Mouse (Mus musculus): Measurements from ENCODE around the gene Ptprcap. TPM values are rescaled to one million over a fixed set of nuclear protein-coding genes. Genes with fewer than 3 reads are reported as not detected.

Ptprcap gene
- polyA plus RNA-seq, 1 experiment from 2014 or later, result 0.92 TPM

GRCm38 (mm10) chr19:4181892-4182291 is 28.5 kb downstream of the Ptprcap start:
- WGBS, result 45% methylated on average over 3 of the region's 3 CpGs

DNA sequence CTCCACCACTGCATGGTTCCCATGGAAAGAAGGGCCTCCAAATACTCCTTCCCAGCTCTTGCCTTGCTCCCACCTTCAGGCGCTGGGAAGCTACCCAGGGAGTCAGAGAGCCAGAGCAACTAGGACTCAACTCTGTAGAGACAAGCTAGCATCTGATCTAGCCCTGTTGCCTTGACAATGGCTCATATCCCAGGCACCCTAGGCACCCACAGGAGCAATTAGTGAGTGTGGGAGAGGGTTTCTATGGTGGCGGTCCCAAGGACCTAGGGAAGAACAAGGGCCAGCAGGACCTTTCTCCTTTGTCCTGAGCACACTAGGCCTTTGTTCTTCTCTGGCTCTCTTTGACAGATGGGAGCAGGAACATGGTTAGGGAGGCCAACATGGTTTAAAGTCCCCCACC is 30.3 kb downstream of the Ptprcap start:
- no peak overlapping the region for H3K4me2 ChIP-seq (ENCODE audit: low read depth)
- H3K36me3 ChIP-seq (ENCODE audit: control insufficient read depth, insufficient read depth, low read length), result no peaks in the 10 kb centered on the region
- WGBS, result 74% methylated on average over 2 of the region's 2 CpGs
- H3K27ac ChIP-seq (ENCODE audit: low read depth, low read length), result no peak overlapping the region
- no peaks in the 10 kb centered on the region for H3K9me3 ChIP-seq (ENCODE audit: control insufficient read depth, low read length)
- ATAC-seq (ENCODE audit: insufficient read depth, low FRiP score, low TSS enrichment) (no peak), DNase-seq (ENCODE audit: low spot score) (no peak)
- peaks cover 6% of the 10 kb centered on the region for H3K4me1 ChIP-seq (ENCODE audit: control insufficient read depth, insufficient read depth, low read length)
- no peak overlapping the region for H3K9ac ChIP-seq (ENCODE audit: low read length)
- H3K4me3 ChIP-seq (ENCODE audit: low read depth, low read length), result no peak overlapping the region
- H3K27me3 ChIP-seq (ENCODE audit: control insufficient read depth, insufficient read depth, low read length), result no peaks in the 10 kb centered on the region

More at GRCm38 (mm10) chr19:4181892-4182291, 28.5 kb downstream of the Ptprcap start:
- no peak overlapping the region for H3K4me3 ChIP-seq (ENCODE audit: low read depth, low read length)
- H3K9me3 ChIP-seq (ENCODE audit: control insufficient read depth, low read length), result no peaks in the 10 kb centered on the region
- DNase-seq (ENCODE audit: low spot score) (no peak), ATAC-seq (ENCODE audit: insufficient read depth, low FRiP score, low TSS enrichment) (no peak)
- no peaks in the 10 kb centered on the region for H3K27me3 ChIP-seq (ENCODE audit: control insufficient read depth, insufficient read depth, low read length)
- H3K4me2 ChIP-seq (ENCODE audit: low read depth), result no peak overlapping the region
- H3K4me1 ChIP-seq (ENCODE audit: control insufficient read depth, insufficient read depth, low read length), result peaks cover 6% of the 10 kb centered on the region
- H3K27ac ChIP-seq (ENCODE audit: low read depth, low read length), result no peak overlapping the region
- H3K36me3 ChIP-seq (ENCODE audit: control insufficient read depth, insufficient read depth, low read length), result no peaks in the 10 kb centered on the region
- no peak overlapping the region for H3K9ac ChIP-seq (ENCODE audit: low read length)

DNA sequence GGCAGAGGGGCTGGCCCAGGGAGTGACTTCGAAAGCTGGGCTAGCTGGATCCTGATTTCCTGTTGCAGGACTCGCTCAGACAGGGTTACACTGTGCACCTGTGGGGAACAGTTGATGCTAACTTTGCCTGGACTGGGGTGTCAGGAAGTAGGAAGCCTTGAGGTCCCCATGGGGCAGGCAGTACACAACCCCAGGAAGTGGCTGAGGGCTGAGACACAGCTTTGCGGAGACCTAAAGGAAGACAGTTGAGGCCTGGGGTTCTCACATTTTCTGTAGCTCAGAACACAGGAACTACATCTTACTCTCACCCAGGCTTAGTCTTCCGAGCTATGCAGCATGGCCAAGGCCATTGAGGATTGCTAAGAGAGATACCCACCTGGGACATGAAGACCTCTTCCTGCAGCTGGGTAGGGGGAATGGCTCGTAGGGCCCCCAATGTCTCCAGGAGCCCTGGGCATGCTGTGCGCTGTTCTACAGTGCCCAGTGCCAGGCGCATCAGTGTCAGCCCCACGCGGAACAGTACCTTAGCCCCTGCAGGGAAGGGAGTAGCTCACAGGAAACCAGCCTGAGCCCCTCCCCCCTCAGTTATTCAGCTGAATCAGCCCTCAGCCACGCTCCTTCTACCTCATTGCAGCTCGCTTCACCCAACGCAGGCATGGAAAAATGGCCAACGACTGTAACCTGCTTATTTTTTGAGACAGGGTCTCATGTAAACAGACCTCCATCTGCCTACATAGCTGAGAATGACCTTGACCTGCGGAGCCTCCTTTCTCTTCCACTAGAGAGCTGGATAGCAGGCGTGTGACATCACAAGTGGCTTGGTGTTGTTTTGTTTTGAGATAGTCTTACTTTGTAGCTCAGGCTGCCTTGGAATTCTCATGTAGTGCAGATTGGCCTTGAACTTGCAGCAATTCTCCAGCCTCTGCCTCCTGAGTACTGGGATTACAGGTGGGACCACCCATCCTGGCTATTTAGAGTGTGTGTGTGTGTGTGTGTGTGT is 31.9 kb downstream of the Ptprcap start:
- no peaks in the 10 kb centered on the region for H3K27me3 ChIP-seq (ENCODE audit: control insufficient read depth, insufficient read depth, low read length)
- DNase-seq (ENCODE audit: low spot score) (no peak), ATAC-seq (ENCODE audit: insufficient read depth, low FRiP score, low TSS enrichment) (no peak)
- H3K36me3 ChIP-seq (ENCODE audit: control insufficient read depth, insufficient read depth, low read length), result no peaks in the 10 kb centered on the region
- H3K9ac ChIP-seq (ENCODE audit: low read length), result no peak overlapping the region
- whole genome bisulfite sequencing, result 61% methylated on average over 15 of the region's 15 CpGs
- H3K4me1 ChIP-seq (ENCODE audit: control insufficient read depth, insufficient read depth, low read length), result peaks cover 6% of the 10 kb centered on the region
- H3K4me2 ChIP-seq (ENCODE audit: low read depth), result no peak overlapping the region
- no peak overlapping the region for H3K27ac ChIP-seq (ENCODE audit: low read depth, low read length)
- H3K9me3 ChIP-seq (ENCODE audit: control insufficient read depth, low read length), result no peaks in the 10 kb centered on the region
- H3K4me3 ChIP-seq (ENCODE audit: low read depth, low read length), result no peak overlapping the region

- 75% methylated on average over 3 of the region's 3 CpGs for WGBS
- no peak overlapping the region for H3K4me2 ChIP-seq (ENCODE audit: low read depth)
- no peaks in the 10 kb centered on the region for H3K27me3 ChIP-seq (ENCODE audit: control insufficient read depth, insufficient read depth, low read length)
- no peak overlapping the region for H3K4me3 ChIP-seq (ENCODE audit: low read depth, low read length)
- H3K27ac ChIP-seq (ENCODE audit: low read depth, low read length), result no peak overlapping the region
- ATAC-seq (ENCODE audit: insufficient read depth, low FRiP score, low TSS enrichment) (no peak), DNase-seq (ENCODE audit: low spot score) (no peak)
- no peaks in the 10 kb centered on the region for H3K36me3 ChIP-seq (ENCODE audit: control insufficient read depth, insufficient read depth, low read length)
- no peaks in the 10 kb centered on the region for H3K9me3 ChIP-seq (ENCODE audit: control insufficient read depth, low read length)
- H3K4me1 ChIP-seq (ENCODE audit: control insufficient read depth, insufficient read depth, low read length), result peaks cover 6% of the 10 kb centered on the region
- H3K9ac ChIP-seq (ENCODE audit: low read length), result no peak overlapping the region
Observed at GRCm38 (mm10) chr19:4187303-4187702, 33.9 kb downstream of the Ptprcap start.

- H3K9me3 ChIP-seq (ENCODE audit: control insufficient read depth, low read length), result no peaks in the 10 kb centered on the region
- H3K4me1 ChIP-seq (ENCODE audit: control insufficient read depth, insufficient read depth, low read length), result peaks cover 8% of the 10 kb centered on the region
- DNase-seq (ENCODE audit: low spot score) (no peak), ATAC-seq (ENCODE audit: insufficient read depth, low FRiP score, low TSS enrichment) (no peak)
- 84% methylated on average over 12 of the region's 12 CpGs for WGBS
- no peak overlapping the region for H3K9ac ChIP-seq (ENCODE audit: low read length)
- H3K27me3 ChIP-seq (ENCODE audit: control insufficient read depth, insufficient read depth, low read length), result no peaks in the 10 kb centered on the region
- H3K27ac ChIP-seq (ENCODE audit: low read depth, low read length), result no peak overlapping the region
- peaks cover 3% of the 10 kb centered on the region for H3K36me3 ChIP-seq (ENCODE audit: control insufficient read depth, insufficient read depth, low read length)
- H3K4me2 ChIP-seq (ENCODE audit: low read depth), result no peak overlapping the region
- no peak overlapping the region for H3K4me3 ChIP-seq (ENCODE audit: low read depth, low read length)
Observed at GRCm38 (mm10) chr19:4189051-4189620, 35.7 kb downstream of the Ptprcap start.

- ATAC-seq (ENCODE audit: insufficient read depth, low FRiP score, low TSS enrichment) (no peak), DNase-seq (ENCODE audit: low spot score) (no peak)
- peak within 1 kb of the TSS; percentile 90 for H3K4me2 ChIP-seq (ENCODE audit: low read depth)
- peaks cover 12% of the 10 kb centered on the region for H3K36me3 ChIP-seq (ENCODE audit: control insufficient read depth, insufficient read depth, low read length)
- H3K9ac ChIP-seq (ENCODE audit: low read length), result peak within 1 kb of the TSS; percentile 96
- H3K4me3 ChIP-seq (ENCODE audit: low read depth, low read length), result peak within 1 kb of the TSS; percentile 98
- no peaks in the 10 kb centered on the region for H3K27me3 ChIP-seq (ENCODE audit: control insufficient read depth, insufficient read depth, low read length)
- no peaks in the 10 kb centered on the region for H3K9me3 ChIP-seq (ENCODE audit: control insufficient read depth, low read length)
- peak within 1 kb of the TSS; percentile 85 for H3K27ac ChIP-seq (ENCODE audit: low read depth, low read length)
- WGBS, result 68% methylated on average over 4 of the region's 4 CpGs
- H3K4me1 ChIP-seq (ENCODE audit: control insufficient read depth, insufficient read depth, low read length), result peaks cover 10% of the 10 kb centered on the region
Observed at GRCm38 (mm10) chr19:4190831-4191334, 37.5 kb downstream of the Ptprcap start, which contains the start of gene Tbc1d10c. Gene Tbc1d10c (minus strand): TSS chr19:4191284.

GRCm38 (mm10) chr19:4191528-4192250 is 38.3 kb downstream of the Ptprcap start, which contains the start of gene Ppp1ca:
Gene Ppp1ca (plus strand): TSS chr19:4192065.
- no peaks in the 10 kb centered on the region for H3K9me3 ChIP-seq (ENCODE audit: control insufficient read depth, low read length)
- 6% methylated on average over 44 of the region's 47 CpGs for WGBS
- H3K27ac ChIP-seq (ENCODE audit: low read depth, low read length), result peak within 1 kb of the TSS; percentile 85
- DNase-seq (ENCODE audit: low spot score), result peak; percentile 99
- ATAC-seq (ENCODE audit: insufficient read depth, low FRiP score, low TSS enrichment), result peak; percentile 92
- H3K36me3 ChIP-seq (ENCODE audit: control insufficient read depth, insufficient read depth, low read length), result peaks cover 14% of the 10 kb centered on the region
- H3K9ac ChIP-seq (ENCODE audit: low read length), result peak within 1 kb of the TSS; percentile 96
- peak within 1 kb of the TSS; percentile 98 for H3K4me3 ChIP-seq (ENCODE audit: low read depth, low read length)
- peaks cover 10% of the 10 kb centered on the region for H3K4me1 ChIP-seq (ENCODE audit: control insufficient read depth, insufficient read depth, low read length)
- no peaks in the 10 kb centered on the region for H3K27me3 ChIP-seq (ENCODE audit: control insufficient read depth, insufficient read depth, low read length)
- peak within 1 kb of the TSS; percentile 90 for H3K4me2 ChIP-seq (ENCODE audit: low read depth)

DNA sequence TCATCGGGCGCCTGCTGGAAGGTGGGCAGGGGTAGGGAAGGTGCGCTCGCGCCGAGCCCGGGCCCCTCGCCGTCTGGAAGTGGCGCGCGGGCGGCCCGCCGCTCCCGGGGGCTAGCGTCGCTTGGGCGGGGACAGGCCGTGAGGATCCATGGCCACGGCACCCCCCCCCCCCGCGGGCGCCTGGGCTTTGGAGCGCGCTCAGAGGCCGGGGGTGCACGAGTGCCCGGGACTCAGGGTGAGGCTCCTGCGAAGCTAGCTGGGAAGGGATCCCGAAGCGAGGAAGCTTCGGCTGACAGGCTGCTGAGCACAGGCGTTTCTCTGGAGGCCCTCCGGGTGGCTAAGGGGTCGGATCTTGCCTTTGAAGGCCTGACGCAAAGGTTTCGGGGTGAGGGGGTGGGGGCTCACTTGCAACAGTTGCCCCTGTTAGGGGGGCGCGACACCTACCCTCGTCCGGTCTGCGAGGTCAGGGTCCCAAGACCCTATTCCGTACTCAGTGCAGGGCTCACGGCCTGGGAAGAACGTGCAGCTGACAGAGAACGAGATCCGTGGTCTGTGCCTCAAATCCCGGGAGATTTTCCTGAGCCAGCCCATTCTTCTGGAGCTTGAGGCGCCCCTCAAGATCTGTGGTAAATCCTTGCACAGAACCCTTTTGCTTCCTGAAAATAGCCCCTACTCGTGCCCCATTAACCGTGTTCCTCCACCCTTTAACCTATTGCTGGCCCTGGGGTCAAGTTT is 39.0 kb downstream of the Ptprcap start:
- no peaks in the 10 kb centered on the region for H3K27me3 ChIP-seq (ENCODE audit: control insufficient read depth, insufficient read depth, low read length)
- H3K4me1 ChIP-seq (ENCODE audit: control insufficient read depth, insufficient read depth, low read length), result peaks cover 10% of the 10 kb centered on the region
- WGBS, result under 1% methylated on average over 45 of the region's 52 CpGs
- DNase-seq (ENCODE audit: low spot score) (peak; percentile 42), ATAC-seq (ENCODE audit: insufficient read depth, low FRiP score, low TSS enrichment) (peak; percentile 23; the same call in 1 of the 2 replicates)
- no peaks in the 10 kb centered on the region for H3K9me3 ChIP-seq (ENCODE audit: control insufficient read depth, low read length)
- H3K36me3 ChIP-seq (ENCODE audit: control insufficient read depth, insufficient read depth, low read length), result peaks cover 14% of the 10 kb centered on the region
- H3K4me2 ChIP-seq (ENCODE audit: low read depth), result peak overlapping the region; percentile 90
- H3K4me3 ChIP-seq (ENCODE audit: low read depth, low read length), result peak overlapping the region; percentile 98
- H3K9ac ChIP-seq (ENCODE audit: low read length), result peak overlapping the region; percentile 96
- H3K27ac ChIP-seq (ENCODE audit: low read depth, low read length), result peak overlapping the region; percentile 85
